Mouse (Mus musculus) thymus, adult 2 months (tissue): ENCODE measurements at regions not wholly inside any gene's neighbourhood (a gene's known extent, or its start where the extent isn't known, plus 50 kb on each side); places are given as distances from the start of the nearest gene placed in this dataset.

ENCODE experiments used
- CTCF ChIP-seq: fragments of 200-500 bp; IDR thresholded peaks from 2 replicates; pipeline ENCODE4 v1.5.1; 2012; ENCODE audit warnings: mild to moderate bottlenecking, control low read depth, low read length, moderate library complexity, borderline replicate concordance; ENCODE audit not compliant: control insufficient read depth, poor library complexity, insufficient read depth; ENCODE audit errors: extremely low read depth
- POLR2A ChIP-seq: fragments of 200-500 bp; IDR thresholded peaks from 2 replicates; pipeline ENCODE4 v1.6.1; 2012; ENCODE audit warnings: mild to moderate bottlenecking, low read length, control low read depth, moderate library complexity; ENCODE audit not compliant: control insufficient read depth, poor library complexity, insufficient read depth; ENCODE audit errors: extremely low read depth

- TF ChIP-seq CTCF (no peak), POLR2A (no peak)
Observed at GRCm38 (mm10) chr1:73221863-73222262, 206.2 kb upstream of the Tnp1 start.
